Mouse (Mus musculus): ENCODE measurements at regions not wholly inside any gene's neighbourhood (a gene's known extent, or its start where the extent isn't known, plus 50 kb on each side); places are given as distances from the start of the nearest gene placed in this dataset.

DNA sequence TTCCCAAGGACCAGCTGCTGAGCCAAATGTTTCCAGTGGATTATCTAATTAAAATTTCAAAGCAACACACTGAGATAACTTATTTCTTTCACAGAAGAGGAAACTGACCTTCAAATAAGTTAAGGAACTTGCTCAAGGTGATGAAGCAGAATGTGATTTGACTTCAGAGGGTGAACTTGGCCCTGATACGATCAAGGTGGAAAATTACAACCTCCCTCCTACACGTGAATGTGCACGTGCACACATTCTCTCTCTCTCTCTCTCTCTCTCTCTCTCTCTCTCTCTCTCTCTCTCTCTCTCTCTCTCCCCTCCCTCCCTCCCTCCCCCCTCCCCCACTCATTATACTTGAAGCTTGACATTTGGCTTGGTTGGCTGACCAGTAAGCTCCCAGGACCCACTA lies 131.8 kb upstream of the Cxcr4 start:
- peaks cover 9% of the 10 kb centered on the region; the same call in 1 of the 2 replicates for H3K4me1 ChIP-seq (ENCODE audit: control insufficient read depth, insufficient read depth)
- H3K9ac ChIP-seq (replicated peaks; ENCODE audit: low read depth, low read length), result no peak overlapping the region
- no peak for DNase-seq (ENCODE audit: low spot score)
- 31% methylated on average over 3 of the region's 3 CpGs for WGBS
- H3K27me3 ChIP-seq (ENCODE audit: control insufficient read depth, insufficient read depth, low read length), result no peaks in the 10 kb centered on the region
- H3K27ac ChIP-seq (ENCODE audit: low read depth), result no peak overlapping the region
- no peak overlapping the region for H3K4me3 ChIP-seq (ENCODE audit: low read depth, low read length)
- no peaks in the 10 kb centered on the region for H3K9me3 ChIP-seq (replicated peaks; ENCODE audit: control insufficient read depth, low read length)
- no peak overlapping the region for H3K4me2 ChIP-seq (ENCODE audit: low read depth, low read length)
- ATAC-seq (ENCODE audit: insufficient read depth, low read depth), result no peak
- TF ChIP-seq CTCF (IDR thresholded peaks at IDR 0.05; ENCODE audit: low read depth) (no peak), EP300 (IDR thresholded peaks at IDR 0.05; ENCODE audit: low read depth) (no peak)
- no peaks in the 10 kb centered on the region for H3K36me3 ChIP-seq (replicated peaks; ENCODE audit: control insufficient read depth, insufficient read depth, low read length)

DNA sequence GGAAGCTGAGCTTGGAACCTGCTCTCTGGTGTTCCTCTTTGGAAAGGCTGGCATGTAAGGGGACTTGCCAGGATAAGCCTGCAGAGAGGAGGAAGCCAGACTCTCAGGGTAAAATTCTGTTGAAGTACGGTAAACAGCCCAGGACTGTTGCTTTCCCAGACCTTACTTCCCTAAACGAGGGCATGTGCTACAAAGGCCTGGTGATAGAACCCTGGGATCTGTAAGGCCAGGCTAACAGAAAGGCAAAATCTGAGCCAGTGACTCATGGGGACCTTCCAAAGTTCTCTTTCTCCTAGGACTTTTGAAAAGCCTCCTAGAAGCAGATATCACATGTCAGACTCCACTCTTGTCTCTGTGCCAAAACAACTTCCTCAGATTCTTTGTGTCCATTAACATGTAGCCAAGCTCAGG lies 130.0 kb upstream of the Cxcr4 start:
- TF ChIP-seq EP300 (IDR thresholded peaks at IDR 0.05; ENCODE audit: low read depth) (no peak), CTCF (IDR thresholded peaks at IDR 0.05; ENCODE audit: low read depth) (no peak)
- ATAC-seq (ENCODE audit: insufficient read depth, low read depth), result no peak
- peak; percentile 32 for DNase-seq (ENCODE audit: low spot score)
- H3K4me3 ChIP-seq (ENCODE audit: low read depth, low read length), result no peak overlapping the region
- H3K4me1 ChIP-seq (ENCODE audit: control insufficient read depth, insufficient read depth), result peaks cover 9% of the 10 kb centered on the region; the same call in 1 of the 2 replicates
- no peaks in the 10 kb centered on the region for H3K27me3 ChIP-seq (ENCODE audit: control insufficient read depth, insufficient read depth, low read length)
- H3K4me2 ChIP-seq (ENCODE audit: low read depth, low read length), result no peak overlapping the region
- H3K27ac ChIP-seq (ENCODE audit: low read depth), result peak overlapping the region; percentile 22; the same call in 1 of the 2 replicates
- H3K36me3 ChIP-seq (replicated peaks; ENCODE audit: control insufficient read depth, insufficient read depth, low read length), result no peaks in the 10 kb centered on the region
- no peak overlapping the region for H3K9ac ChIP-seq (replicated peaks; ENCODE audit: low read depth, low read length)
- H3K9me3 ChIP-seq (replicated peaks; ENCODE audit: control insufficient read depth, low read length), result no peaks in the 10 kb centered on the region
- 35% methylated on average over 2 of the region's 2 CpGs for WGBS

DNA sequence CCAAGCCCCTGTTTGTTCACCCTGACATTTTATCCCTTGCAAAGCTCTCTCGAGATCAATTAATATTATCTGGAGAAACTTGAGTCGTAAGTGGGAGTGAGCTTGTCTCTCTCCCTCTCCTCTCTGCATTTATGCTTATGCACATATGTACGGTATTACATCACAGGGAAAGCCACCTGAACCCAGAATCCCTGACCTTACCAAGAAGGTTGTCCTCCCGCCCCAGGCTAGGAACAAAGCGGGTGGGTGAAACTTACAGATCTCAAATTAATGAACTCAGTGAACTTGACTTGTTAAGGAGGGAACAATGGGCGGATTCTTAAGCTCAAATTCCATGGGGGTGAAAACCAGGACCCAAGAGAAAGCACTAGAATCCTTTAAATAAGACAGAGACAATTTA lies 122.8 kb upstream of the Cxcr4 start:
- no peak for ATAC-seq (ENCODE audit: insufficient read depth, low read depth)
- H3K9me3 ChIP-seq (replicated peaks; ENCODE audit: control insufficient read depth, low read length), result no peaks in the 10 kb centered on the region
- H3K27ac ChIP-seq (ENCODE audit: low read depth), result no peak overlapping the region
- peaks cover 5% of the 10 kb centered on the region; the same call in 1 of the 2 replicates for H3K4me1 ChIP-seq (ENCODE audit: control insufficient read depth, insufficient read depth)
- no peaks in the 10 kb centered on the region for H3K27me3 ChIP-seq (ENCODE audit: control insufficient read depth, insufficient read depth, low read length)
- no peaks in the 10 kb centered on the region for H3K36me3 ChIP-seq (replicated peaks; ENCODE audit: control insufficient read depth, insufficient read depth, low read length)
- no peak overlapping the region for H3K9ac ChIP-seq (replicated peaks; ENCODE audit: low read depth, low read length)
- no peak for DNase-seq (ENCODE audit: low spot score)
- H3K4me2 ChIP-seq (ENCODE audit: low read depth, low read length), result no peak overlapping the region
- WGBS, result 67% methylated on average over 6 of the region's 6 CpGs
- TF ChIP-seq EP300 (IDR thresholded peaks at IDR 0.05; ENCODE audit: low read depth) (no peak), CTCF (IDR thresholded peaks at IDR 0.05; ENCODE audit: low read depth) (no peak)
- no peak overlapping the region for H3K4me3 ChIP-seq (ENCODE audit: low read depth, low read length)

DNA sequence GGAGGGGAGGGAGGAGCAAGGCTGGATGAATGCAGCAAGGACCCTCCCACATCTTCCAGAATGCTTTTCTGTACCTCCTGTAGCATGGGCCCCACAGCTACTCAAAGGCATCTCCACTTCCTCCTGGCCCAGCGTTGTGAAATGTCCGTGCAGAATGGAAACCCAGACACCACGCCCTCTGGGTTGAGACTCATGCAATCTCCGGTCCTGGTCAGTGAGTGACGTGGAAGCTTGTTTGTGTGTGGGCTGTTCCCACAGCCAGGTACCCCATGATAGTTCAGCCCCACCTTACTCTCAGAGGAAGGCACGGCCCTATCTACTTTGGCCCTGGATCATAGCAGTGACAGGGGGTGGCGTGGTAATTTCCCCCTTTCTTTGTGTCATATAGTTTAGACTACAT lies 120.8 kb upstream of the Cxcr4 start:
- Histone ChIP-seq H3K36me3 (replicated peaks; ENCODE audit: control insufficient read depth, insufficient read depth, low read length) (no peaks in the 10 kb centered on the region), H3K27ac (ENCODE audit: low read depth) (no peak overlapping the region), H3K27me3 (ENCODE audit: control insufficient read depth, insufficient read depth, low read length) (no peaks in the 10 kb centered on the region), H3K4me2 (ENCODE audit: low read depth, low read length) (no peak overlapping the region), H3K9ac (replicated peaks; ENCODE audit: low read depth, low read length) (no peak overlapping the region), H3K9me3 (replicated peaks; ENCODE audit: control insufficient read depth, low read length) (no peaks in the 10 kb centered on the region), H3K4me3 (ENCODE audit: low read depth, low read length) (no peak overlapping the region), H3K4me1 (ENCODE audit: control insufficient read depth, insufficient read depth) (peaks cover 5% of the 10 kb centered on the region; the same call in 1 of the 2 replicates)
- DNase-seq (ENCODE audit: low spot score), result no peak
- 0 out of 2 replicates have a peak, but pooled peaks have one; percentile 17 for ATAC-seq (ENCODE audit: insufficient read depth, low read depth)
- TF ChIP-seq CTCF (IDR thresholded peaks at IDR 0.05; ENCODE audit: low read depth), result no peak
- TF ChIP-seq EP300 (IDR thresholded peaks at IDR 0.05; ENCODE audit: low read depth), result no peak
- WGBS, result 65% methylated on average over 7 of the region's 7 CpGs

DNA sequence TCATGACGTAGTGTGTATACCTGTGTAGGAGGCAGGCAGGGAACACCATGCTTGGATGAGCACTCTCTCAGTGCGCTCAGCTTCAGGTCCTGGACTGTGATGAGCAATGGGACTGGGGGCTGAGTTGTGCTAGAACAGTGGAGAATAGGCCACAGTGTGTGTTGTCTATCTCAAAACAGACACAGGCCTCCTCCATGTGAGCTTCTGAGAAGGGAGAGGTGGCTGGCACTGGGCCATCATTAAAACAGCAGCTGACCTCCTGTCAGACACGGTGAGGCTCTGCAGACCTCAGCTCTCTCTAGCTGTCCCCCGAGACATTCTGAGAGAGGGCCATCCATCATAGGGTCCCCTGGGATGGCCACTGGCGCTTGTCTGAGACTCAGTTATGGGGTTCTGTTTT lies 119.0 kb upstream of the Cxcr4 start:
- 45% methylated on average over 5 of the region's 5 CpGs for WGBS

DNA sequence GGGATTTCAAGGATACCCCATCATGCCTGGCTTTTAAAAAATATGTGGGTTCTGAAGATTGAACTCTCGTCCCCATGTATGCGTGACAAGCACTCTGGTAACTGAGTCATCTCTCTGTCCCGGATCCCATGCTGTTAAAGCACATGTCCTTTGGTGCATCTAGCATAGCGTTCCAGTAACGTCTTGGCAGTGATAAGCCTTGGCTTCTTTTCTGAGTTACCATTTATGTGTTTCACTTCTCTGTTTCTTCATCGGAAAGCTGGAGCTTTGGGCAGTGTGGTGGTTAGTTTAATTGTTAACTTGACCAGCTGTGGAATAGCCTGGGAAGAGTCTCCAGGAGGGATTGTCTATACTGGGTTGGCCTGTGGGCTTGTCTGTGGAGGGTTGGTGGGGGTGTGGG lies 115.7 kb upstream of the Cxcr4 start:
- H3K36me3 ChIP-seq (replicated peaks; ENCODE audit: control insufficient read depth, insufficient read depth, low read length), result no peaks in the 10 kb centered on the region
- TF ChIP-seq CTCF (IDR thresholded peaks at IDR 0.05; ENCODE audit: low read depth) (no peak), EP300 (IDR thresholded peaks at IDR 0.05; ENCODE audit: low read depth) (no peak)
- H3K27me3 ChIP-seq (ENCODE audit: control insufficient read depth, insufficient read depth, low read length), result no peaks in the 10 kb centered on the region
- peaks cover 5% of the 10 kb centered on the region; the same call in 1 of the 2 replicates for H3K4me1 ChIP-seq (ENCODE audit: control insufficient read depth, insufficient read depth)
- no peak overlapping the region for H3K4me2 ChIP-seq (ENCODE audit: low read depth, low read length)
- WGBS, result 86% methylated on average over 6 of the region's 6 CpGs
- H3K9ac ChIP-seq (replicated peaks; ENCODE audit: low read depth, low read length), result no peak overlapping the region
- no peak overlapping the region for H3K4me3 ChIP-seq (ENCODE audit: low read depth, low read length)
- DNase-seq (ENCODE audit: low spot score) (no peak), ATAC-seq (ENCODE audit: insufficient read depth, low read depth) (no peak)
- H3K9me3 ChIP-seq (replicated peaks; ENCODE audit: control insufficient read depth, low read length), result no peaks in the 10 kb centered on the region
- H3K27ac ChIP-seq (ENCODE audit: low read depth), result no peak overlapping the region

More for the DNA sequence above, 119.0 kb upstream of the Cxcr4 start:
- peaks cover 5% of the 10 kb centered on the region; the same call in 1 of the 2 replicates for H3K4me1 ChIP-seq (ENCODE audit: control insufficient read depth, insufficient read depth)
- no peak overlapping the region for H3K4me2 ChIP-seq (ENCODE audit: low read depth, low read length)
- no peak overlapping the region for H3K9ac ChIP-seq (replicated peaks; ENCODE audit: low read depth, low read length)
- no peaks in the 10 kb centered on the region for H3K36me3 ChIP-seq (replicated peaks; ENCODE audit: control insufficient read depth, insufficient read depth, low read length)
- DNase-seq (ENCODE audit: low spot score) (no peak), ATAC-seq (ENCODE audit: insufficient read depth, low read depth) (no peak)
- H3K27me3 ChIP-seq (ENCODE audit: control insufficient read depth, insufficient read depth, low read length), result no peaks in the 10 kb centered on the region
- H3K9me3 ChIP-seq (replicated peaks; ENCODE audit: control insufficient read depth, low read length), result no peaks in the 10 kb centered on the region
- H3K27ac ChIP-seq (ENCODE audit: low read depth), result no peak overlapping the region
- TF ChIP-seq CTCF (IDR thresholded peaks at IDR 0.05; ENCODE audit: low read depth) (no peak), EP300 (IDR thresholded peaks at IDR 0.05; ENCODE audit: low read depth) (no peak)
- no peak overlapping the region for H3K4me3 ChIP-seq (ENCODE audit: low read depth, low read length)

Measured in heart, postnatal 0 days (tissue).